8 mouse cellular contexts compared by ENCODE assay signal in genomic region chr5:113771213-113772162, GRCm38 (mm10). TPM values are rescaled to one million over a fixed set of nuclear protein-coding genes. Genes with fewer than 3 reads are reported as not detected.
DNase-seq lines count a peak whose midpoint lies in the region; ATAC-seq and TF ChIP-seq lines count a peak whose summit lies in the region.

No protein-coding gene starts in this region.

- TF ChIP-seq POLR2A in heart, adult 2 months (IDR thresholded peaks at IDR 0.05; ENCODE audit: insufficient read depth, low read depth, low read length): peak; percentile 53

- H3K4me1 ChIP-seq in embryonic facial prominence, embryonic 14.5 days (ENCODE audit: control insufficient read depth, insufficient read depth, low read length): peaks cover 10% of the 10 kb centered on the region
- no peaks in the 10 kb centered on the region for H3K4me1 ChIP-seq in heart, adult 2 months (ENCODE audit: control insufficient read depth, insufficient read depth, low read length)
- H3K4me1 ChIP-seq in limb, embryonic 13.5 days: peaks cover 32% of the 10 kb centered on the region
- peaks cover 23% of the 10 kb centered on the region for H3K4me1 ChIP-seq in midbrain, embryonic 16.5 days (ENCODE audit: control insufficient read depth, insufficient read depth, low read length)

- peaks cover 13% of the 10 kb centered on the region for H3K79me2 ChIP-seq in heart, adult 2 months (replicated peaks; ENCODE audit: control insufficient read depth, insufficient read depth, low read length)

- H3K27me3 ChIP-seq in embryonic facial prominence, embryonic 14.5 days (replicated peaks; ENCODE audit: control insufficient read depth, insufficient read depth, low read length): no peaks in the 10 kb centered on the region
- H3K27me3 ChIP-seq in heart, adult 2 months (ENCODE audit: control insufficient read depth, insufficient read depth, low read length): no peaks in the 10 kb centered on the region
- H3K27me3 ChIP-seq in limb, embryonic 13.5 days: no peaks in the 10 kb centered on the region
- H3K27me3 ChIP-seq in midbrain, embryonic 16.5 days (ENCODE audit: control insufficient read depth, insufficient read depth, low read depth, low read length): no peaks in the 10 kb centered on the region

- peaks cover 38% of the 10 kb centered on the region for H3K36me3 ChIP-seq in embryonic facial prominence, embryonic 14.5 days (ENCODE audit: control insufficient read depth, insufficient read depth, low read length)
- H3K36me3 ChIP-seq in heart, adult 2 months (ENCODE audit: control insufficient read depth, insufficient read depth, low read length): no peaks in the 10 kb centered on the region
- H3K36me3 ChIP-seq in limb, embryonic 13.5 days: peaks cover 53% of the 10 kb centered on the region
- peaks cover 13% of the 10 kb centered on the region for H3K36me3 ChIP-seq in midbrain, embryonic 16.5 days (ENCODE audit: control insufficient read depth, insufficient read depth, low read length)

- DNase-seq in 416B (ENCODE audit: low read depth): peak; percentile 97
- DNase-seq in adrenal gland, postnatal 4 days (ENCODE audit: low spot score in 2 of 2): peak; percentile 59 to 67
- DNase-seq in embryonic facial prominence, embryonic 14.5 days (ENCODE audit: low spot score): peak; percentile 96
- peak; percentile 89 to 91 for DNase-seq in heart, adult 2 months
- peak; percentile 88 for DNase-seq in kidney, adult 8-10 months
- DNase-seq in spleen, postnatal 10 days (ENCODE audit: low spot score in 2 of 2): peak; percentile 92 to 93

- ATAC-seq in embryonic facial prominence, embryonic 14.5 days (ENCODE audit: low read depth): peak; percentile 85
- peak; percentile 82 for ATAC-seq in limb, embryonic 13.5 days (ENCODE audit: low FRiP score, low read depth)
- ATAC-seq in midbrain, embryonic 16.5 days: peak; percentile 89

- H3K9me3 ChIP-seq in embryonic facial prominence, embryonic 14.5 days (ENCODE audit: control insufficient read depth, low read length): no peaks in the 10 kb centered on the region
- no peaks in the 10 kb centered on the region for H3K9me3 ChIP-seq in limb, embryonic 13.5 days
- H3K9me3 ChIP-seq in midbrain, embryonic 16.5 days (replicated peaks; ENCODE audit: control insufficient read depth, low read length, poor library complexity, severe bottlenecking): no peaks in the 10 kb centered on the region

- peak; percentile 54; the same call in 1 of the 2 replicates for TF ChIP-seq EP300 in heart, adult 2 months (IDR thresholded peaks at IDR 0.05; ENCODE audit: insufficient read depth, low read depth, low read length)

- peak overlapping the region; percentile 99 for H3K4me3 ChIP-seq in embryonic facial prominence, embryonic 14.5 days (ENCODE audit: low read depth, low read length)
- H3K4me3 ChIP-seq in heart, adult 2 months: peak overlapping the region; percentile 96
- H3K4me3 ChIP-seq in limb, embryonic 13.5 days: peak overlapping the region; percentile 99
- peak overlapping the region; percentile 99 for H3K4me3 ChIP-seq in midbrain, embryonic 16.5 days (ENCODE audit: low read depth, low read length)

- TF ChIP-seq CTCF in heart, adult 2 months (IDR thresholded peaks at IDR 0.05): no peak

- peak overlapping the region; percentile 99 for H3K27ac ChIP-seq in embryonic facial prominence, embryonic 14.5 days (replicated peaks; ENCODE audit: low read depth, low read length)
- peak overlapping the region; percentile 100 for H3K27ac ChIP-seq in heart, adult 2 months
- H3K27ac ChIP-seq in limb, embryonic 13.5 days: peak overlapping the region; percentile 95
- peak overlapping the region; percentile 98 for H3K27ac ChIP-seq in midbrain, embryonic 16.5 days (ENCODE audit: low read length)

- peak overlapping the region; percentile 97 for H3K4me2 ChIP-seq in embryonic facial prominence, embryonic 14.5 days (ENCODE audit: low read depth, low read length)
- peak overlapping the region; percentile 94 for H3K4me2 ChIP-seq in limb, embryonic 13.5 days (replicated peaks)
- peak overlapping the region; percentile 68 for H3K4me2 ChIP-seq in midbrain, embryonic 16.5 days (ENCODE audit: low read length)

- WGBS in embryonic facial prominence, embryonic 14.5 days: under 1% methylated on average over 76 of the region's 97 CpGs
- WGBS in heart, adult 2 months: under 1% methylated on average over 96 of the region's 97 CpGs
- under 1% methylated on average over 97 of the region's 97 CpGs for WGBS in limb, embryonic 13.5 days
- WGBS in midbrain, embryonic 16.5 days: under 1% methylated on average over 86 of the region's 97 CpGs

- peak overlapping the region; percentile 95 for H3K9ac ChIP-seq in embryonic facial prominence, embryonic 14.5 days (ENCODE audit: low read depth, low read length)
- H3K9ac ChIP-seq in heart, adult 2 months (ENCODE audit: low read depth, low read length): peak overlapping the region; percentile 91
- H3K9ac ChIP-seq in limb, embryonic 13.5 days: peak overlapping the region; percentile 97
- peak overlapping the region; percentile 95 for H3K9ac ChIP-seq in midbrain, embryonic 16.5 days (ENCODE audit: low read depth, low read length)

- intact Hi-C loops in heart, adult 2 months (cut with DNase I): loop anchor here (2.0 to 5.0 kb wide), 4 partner anchors 35 to 671 kb away; partner anchors contain the start of genes Mmab, Mvk and Ssh1

RNA-seq across cellular contexts. Expression of gene Sart3, which starts 0.8 kb away (rescaled TPM):
- 10 to 100 TPM; 48.2 to 53.9 TPM for total RNA-seq in adrenal gland, postnatal 4 days (2021)
- polyA plus RNA-seq in embryonic facial prominence, embryonic 14.5 days (2014; fragmentation: Nextera tagmentation; extraction: Ambion mirVana): 37.2 and 39.3 TPM in 2 replicates
- total RNA-seq in heart, adult 2 months (2021): 10 to 100 TPM; 12.2 to 14.4 TPM
- polyA plus RNA-seq in heart, adult 2 months (2012; rRNA removed): 10.2 and 13.6 TPM in 2 replicates
- polyA plus RNA-seq in limb, embryonic 13.5 days (2015; fragmentation: Nextera tagmentation; extraction: Ambion mirVana): 59.8 and 60.2 TPM in 2 replicates
- polyA plus RNA-seq in midbrain, embryonic 16.5 days (2015; fragmentation: Nextera tagmentation; extraction: Ambion mirVana): 39.8 and 47.5 TPM in 2 replicates

RNA-seq across cellular contexts. Expression of gene Iscu, which starts 1.1 kb away (rescaled TPM):
- total RNA-seq in adrenal gland, postnatal 4 days (2021): 100 to 1,000 TPM; 417 to 454 TPM
- polyA plus RNA-seq in embryonic facial prominence, embryonic 14.5 days (2014; fragmentation: Nextera tagmentation; extraction: Ambion mirVana): 103 and 107 TPM in 2 replicates
- 100 to 1,000 TPM; 176 to 202 TPM for total RNA-seq in heart, adult 2 months (2021)
- 168 and 212 TPM in 2 replicates for polyA plus RNA-seq in heart, adult 2 months (2012; rRNA removed)
- 96.3 and 98.5 TPM in 2 replicates for polyA plus RNA-seq in limb, embryonic 13.5 days (2015; fragmentation: Nextera tagmentation; extraction: Ambion mirVana)
- polyA plus RNA-seq in midbrain, embryonic 16.5 days (2015; fragmentation: Nextera tagmentation; extraction: Ambion mirVana): 77.8 and 84.5 TPM in 2 replicates

RNA-seq across cellular contexts. Expression of gene Tmem119, which starts 28.8 kb away (rescaled TPM):
- total RNA-seq in adrenal gland, postnatal 4 days (2021): 10 to 100 TPM; 24.5 to 25.2 TPM
- 94.4 and 109 TPM in 2 replicates for polyA plus RNA-seq in embryonic facial prominence, embryonic 14.5 days (2014; fragmentation: Nextera tagmentation; extraction: Ambion mirVana)
- 1 to 10 TPM; 3.6 to 5.8 TPM for total RNA-seq in heart, adult 2 months (2021)
- 7.3 and 12.0 TPM in 2 replicates for polyA plus RNA-seq in heart, adult 2 months (2012; rRNA removed)
- 221 and 237 TPM in 2 replicates for polyA plus RNA-seq in limb, embryonic 13.5 days (2015; fragmentation: Nextera tagmentation; extraction: Ambion mirVana)
- 4.8 and 5.0 TPM in 2 replicates for polyA plus RNA-seq in midbrain, embryonic 16.5 days (2015; fragmentation: Nextera tagmentation; extraction: Ambion mirVana)

RNA-seq across cellular contexts. Expression of gene Ficd, which starts 35.9 kb away (rescaled TPM):
- total RNA-seq in adrenal gland, postnatal 4 days (2021): 10 to 100 TPM; 10.7 to 13.6 TPM
- 5.4 and 6.4 TPM in 2 replicates for polyA plus RNA-seq in embryonic facial prominence, embryonic 14.5 days (2014; fragmentation: Nextera tagmentation; extraction: Ambion mirVana)
- 1 to 10 TPM; 8.7 to 9.3 TPM for total RNA-seq in heart, adult 2 months (2021)
- 7.2 and 7.7 TPM in 2 replicates for polyA plus RNA-seq in heart, adult 2 months (2012; rRNA removed)
- 5.8 and 6.4 TPM in 2 replicates for polyA plus RNA-seq in limb, embryonic 13.5 days (2015; fragmentation: Nextera tagmentation; extraction: Ambion mirVana)
- 9.4 and 10.9 TPM in 2 replicates for polyA plus RNA-seq in midbrain, embryonic 16.5 days (2015; fragmentation: Nextera tagmentation; extraction: Ambion mirVana)

RNA-seq across cellular contexts. Expression of gene 1700069L16Rik, which starts 46.9 kb away (rescaled TPM):
- total RNA-seq in adrenal gland, postnatal 4 days (2021): not detected
- not detected in 2 replicates for polyA plus RNA-seq in embryonic facial prominence, embryonic 14.5 days (2014; fragmentation: Nextera tagmentation; extraction: Ambion mirVana)
- total RNA-seq in heart, adult 2 months (2021): not detected
- not detected in 2 replicates for polyA plus RNA-seq in heart, adult 2 months (2012; rRNA removed)
- polyA plus RNA-seq in limb, embryonic 13.5 days (2015; fragmentation: Nextera tagmentation; extraction: Ambion mirVana): not detected in 2 replicates
- polyA plus RNA-seq in midbrain, embryonic 16.5 days (2015; fragmentation: Nextera tagmentation; extraction: Ambion mirVana): not detected in 2 replicates

Comparison
In these comparisons a context has a peak if more than half of its experiments do, and no peak if none do; other contexts are left out.
1. Peak in every context shown above with its lines: DNase-seq, ATAC-seq, H3K4me3 ChIP-seq and H3K27ac ChIP-seq.